Mouse (Mus musculus) CH12.LX (cell line): Measurements from ENCODE around the gene Eif2d. TPM values are rescaled to one million over a fixed set of nuclear protein-coding genes. Genes with fewer than 3 reads are reported as not detected.

Experiments used
- DNase-seq: peaks from one replicate; pipeline ENCODE4 v3.0.0-alpha.2; 2013; ENCODE audit errors: extremely low read depth
- H3K27ac ChIP-seq: 2 replicates; pipeline ENCODE4 v1.5.1; 2012; ENCODE audit warnings: low read depth, mild to moderate bottlenecking, control low read depth, moderate library complexity; ENCODE audit not compliant: insufficient read depth
- H3K27me3 ChIP-seq: replicated peaks from 2 replicates; pipeline ENCODE3; 2012; ENCODE audit warnings: inconsistent platforms
- H3K36me3 ChIP-seq, 2 experiments: replicated peaks in 1 of 2; 2 replicates each; pipeline versions ENCODE3 to v1.6.1; 2012; ENCODE audit warnings: inconsistent platforms in 1 of 2, low read length in 1 of 2, mild to moderate bottlenecking in 1 of 2, mixed read lengths in 1 of 2, moderate library complexity in 1 of 2; ENCODE audit not compliant: control insufficient read depth in 1 of 2, insufficient read depth in 1 of 2
- H3K4me1 ChIP-seq, 2 experiments: 2 replicates each; pipeline ENCODE4 v1.6.1; 2012; ENCODE audit warnings: inconsistent platforms in 1 of 2, moderate library complexity in 1 of 2; ENCODE audit not compliant: insufficient read depth in 2 of 2, control insufficient read depth in 1 of 2
- H3K4me2 ChIP-seq: 2 replicates; pipeline ENCODE4 v1.6.1; 2012; ENCODE audit warnings: low read depth, mild to moderate bottlenecking, control low read depth; ENCODE audit not compliant: poor library complexity, insufficient read depth, severe bottlenecking
- H3K4me3 ChIP-seq, 3 experiments: fragments of 150-350 bp in 1 of 3; sonication (generic) in 1 of 3; replicated peaks in 1 of 3; 2 replicates each; pipeline versions ENCODE3 to v1.5.1; 2011 to 2012; ENCODE audit warnings: low read depth in 2 of 3, low read length in 2 of 3, mild to moderate bottlenecking in 2 of 3, moderate library complexity in 2 of 3, control low read depth in 1 of 3, improper control_type of control experiment in 1 of 3, inconsistent platforms in 1 of 3, mixed read lengths in 1 of 3; ENCODE audit not compliant: poor library complexity in 1 of 3
- H3K79me2 ChIP-seq: replicated peaks from 2 replicates; pipeline ENCODE4 v1.6.1; 2012; ENCODE audit warnings: mild to moderate bottlenecking, moderate library complexity; ENCODE audit not compliant: control insufficient read depth, poor library complexity, insufficient read depth, severe bottlenecking; ENCODE audit errors: extremely low read depth
- H3K9ac ChIP-seq: 2 replicates; pipeline ENCODE4 v1.6.1; 2012; ENCODE audit warnings: low read depth, mild to moderate bottlenecking, control low read depth, moderate library complexity; ENCODE audit not compliant: insufficient read depth
- H3K9me3 ChIP-seq: replicated peaks from 2 replicates; pipeline ENCODE3; 2012; ENCODE audit warnings: low read length, inconsistent platforms, mixed read lengths
- BHLHE40 ChIP-seq: IDR thresholded peaks from 2 replicates; pipeline ENCODE4 v1.6.1; 2011; ENCODE audit warnings: mild to moderate bottlenecking, low read depth, low read length, improper control_type of control experiment
- CHD1 ChIP-seq: IDR thresholded peaks from 2 replicates; pipeline ENCODE4 v1.6.1; 2012; ENCODE audit warnings: low read depth, low read length, improper control_type of control experiment, inconsistent platforms
- E2F4 ChIP-seq: IDR thresholded peaks from 2 replicates; pipeline ENCODE4 v1.6.1; 2011; ENCODE audit warnings: low read depth, low read length, improper control_type of control experiment; ENCODE audit not compliant: insufficient replicate concordance
- EP300 ChIP-seq: IDR thresholded peaks from 2 replicates; pipeline ENCODE4 v1.6.1; 2011; ENCODE audit warnings: low read length, improper control_type of control experiment
- GABPA ChIP-seq: IDR thresholded peaks from 2 replicates; pipeline ENCODE4 v1.6.1; 2012; ENCODE audit warnings: low read depth, low read length, improper control_type of control experiment, inconsistent platforms; ENCODE audit not compliant: insufficient replicate concordance
- JUN ChIP-seq: IDR thresholded peaks from 2 replicates; pipeline ENCODE4 v1.6.1; 2011; ENCODE audit warnings: low read depth, mild to moderate bottlenecking, low read length, improper control_type of control experiment, moderate library complexity; ENCODE audit not compliant: insufficient read depth
- JUND ChIP-seq: conservative IDR thresholded peaks from 2 replicates; pipeline ENCODE4 v1.6.1; 2011; ENCODE audit warnings: low read depth, low read length, improper control_type of control experiment
- KAT2A ChIP-seq: IDR thresholded peaks from 2 replicates; pipeline ENCODE4 v1.6.1; 2012; ENCODE audit warnings: low read length, improper control_type of control experiment, inconsistent platforms; ENCODE audit not compliant: insufficient replicate concordance
- MAFK ChIP-seq: IDR thresholded peaks from 2 replicates; pipeline ENCODE4 v1.6.1; 2011; ENCODE audit warnings: low read length, improper control_type of control experiment; ENCODE audit not compliant: insufficient replicate concordance
- MAX ChIP-seq: IDR thresholded peaks from 2 replicates; pipeline ENCODE4 v1.6.1; 2011; ENCODE audit warnings: low read length, improper control_type of control experiment
- MAZ ChIP-seq: IDR thresholded peaks from 2 replicates; pipeline ENCODE4 v1.6.1; 2012; ENCODE audit warnings: low read depth, mild to moderate bottlenecking, inconsistent platforms, low read length, improper control_type of control experiment, moderate library complexity
- MEF2A ChIP-seq: IDR thresholded peaks from 2 replicates; pipeline ENCODE4 v1.6.1; 2014; ENCODE audit warnings: low read depth, mild to moderate bottlenecking, inconsistent platforms, low read length, improper control_type of control experiment, borderline replicate concordance
- MYC ChIP-seq: IDR thresholded peaks from 2 replicates; pipeline ENCODE4 v1.6.1; 2011; ENCODE audit warnings: low read depth, mild to moderate bottlenecking, improper control_type of control experiment, low read length
- NELFE ChIP-seq: IDR thresholded peaks from 2 replicates; pipeline ENCODE4 v1.6.1; 2011; ENCODE audit warnings: low read depth, low read length, improper control_type of control experiment
- PAX5 ChIP-seq: IDR thresholded peaks from 2 replicates; pipeline ENCODE4 v1.6.1; 2012; ENCODE audit warnings: low read length, inconsistent platforms, mixed read lengths
- POLR2AphosphoS2 ChIP-seq: IDR thresholded peaks from 2 replicates; pipeline ENCODE4 v1.6.1; 2011; ENCODE audit warnings: low read depth, low read length, improper control_type of control experiment
- RCOR1 ChIP-seq: conservative IDR thresholded peaks from 2 replicates; pipeline ENCODE4 v1.6.1; 2012; ENCODE audit warnings: low read depth, mild to moderate bottlenecking, inconsistent platforms, low read length, improper control_type of control experiment
- SMC3 ChIP-seq: IDR thresholded peaks from 2 replicates; pipeline ENCODE4 v1.6.1; 2011; ENCODE audit warnings: low read depth, low read length, improper control_type of control experiment
- TBP ChIP-seq: conservative IDR thresholded peaks from 2 replicates; pipeline ENCODE4 v1.6.1; 2011; ENCODE audit warnings: low read depth, low read length, improper control_type of control experiment
- TCF12 ChIP-seq: IDR thresholded peaks from 2 replicates; pipeline ENCODE4 v1.6.1; 2014; ENCODE audit warnings: low read depth, mild to moderate bottlenecking, inconsistent platforms, low read length, improper control_type of control experiment
- UBTF ChIP-seq: IDR thresholded peaks from 2 replicates; pipeline ENCODE4 v1.6.1; 2012; ENCODE audit warnings: low read depth, mild to moderate bottlenecking, inconsistent platforms, low read length, improper control_type of control experiment, moderate library complexity
- USF1 ChIP-seq: IDR thresholded peaks from 2 replicates; pipeline ENCODE4 v1.6.1; 2014; ENCODE audit warnings: low read depth, mild to moderate bottlenecking, inconsistent platforms, low read length, improper control_type of control experiment
- USF2 ChIP-seq: conservative IDR thresholded peaks from 2 replicates; pipeline ENCODE4 v1.6.1; 2011; ENCODE audit warnings: low read depth, low read length, improper control_type of control experiment
- ZKSCAN1 ChIP-seq: IDR thresholded peaks from 2 replicates; pipeline ENCODE4 v1.6.1; 2012; ENCODE audit warnings: low read depth, inconsistent platforms, low read length, improper control_type of control experiment, borderline replicate concordance
- dilution Hi-C: fragments of 300-500 bp; cut with MboI; formaldehyde crosslinking; loops from 2 replicates; pipeline ENCODE4 v1.14.3; 2020; ENCODE audit warnings: low sequenced_read_pairs; ENCODE audit not compliant: extremely low pct_unique_long_range_greater_than_20kb, extremely low pct_ligation_motif_present
- in situ Hi-C: fragments of 300-500 bp; cut with MboI; formaldehyde crosslinking; loops from 3 replicates; pipeline ENCODE4 v1.14.3; 2019; ENCODE audit warnings: low sequenced_read_pairs, low pct_ligation_motif_present, low pct_unique_long_range_greater_than_20kb, mixed read lengths
- polyA plus RNA-seq: library from polyadenylated mRNA; unstranded; fragments of >175 nt; gene quantifications from 2 replicates; pipeline ENCODE4 v1.2.1, GENCODE M21; 2012; ENCODE audit warnings: low read depth; ENCODE audit not compliant: insufficient read length
- total RNA-seq, 2 experiments: library from RNA; depleted of rRNA; stranded (reverse); fragments of 300-350 nt in 1 of 2; fragments of >200 nt in 1 of 2; gene quantifications; 2 replicates each; pipeline ENCODE4 v1.2.3; 2012 to 2014

The Eif2d gene
- total and polyA plus RNA-seq, 3 experiments, result 46.9 to 57.2 (median 53.0) TPM

GRCm38 (mm10) chr1:131208081-131208480 is 55.1 kb downstream of the Eif2d start:
- no peak overlapping the region for H3K4me3 ChIP-seq
- in situ Hi-C loops, result no loop called here

GRCm38 (mm10) chr1:131208800-131209199 is 55.8 kb downstream of the Eif2d start:
- H3K36me3 ChIP-seq, result no peaks in the 10 kb centered on the region
- no peak overlapping the region for H3K9ac ChIP-seq
- no peaks in the 10 kb centered on the region for H3K9me3 ChIP-seq
- peaks cover 2% of the 10 kb centered on the region for H3K27me3 ChIP-seq
- no peak overlapping the region for H3K4me3 ChIP-seq
- H3K4me1 ChIP-seq, result peaks cover 13 to 16% of the 10 kb centered on the region in 2 experiments
- no peak overlapping the region for H3K27ac ChIP-seq
- H3K4me2 ChIP-seq, result no peak overlapping the region
- no peaks in the 10 kb centered on the region for H3K79me2 ChIP-seq
- dilution Hi-C loops, result no loop called here
- in situ Hi-C loops, result no loop called here
- TF ChIP-seq USF1 (no peak), MAZ (no peak), CHD1 (no peak), POLR2AphosphoS2 (no peak), EP300 (no peak), SMC3 (no peak), RCOR1 (no peak), MEF2A (no peak), JUND (no peak), E2F4 (no peak), NELFE (no peak), JUN (no peak), TCF12 (no peak)
- DNase-seq, result no peak

More at GRCm38 (mm10) chr1:131208081-131208480, 55.1 kb downstream of the Eif2d start:
- H3K4me2 ChIP-seq, result no peak overlapping the region
- H3K36me3 ChIP-seq, result no peaks in the 10 kb centered on the region
- no peaks in the 10 kb centered on the region for H3K79me2 ChIP-seq
- H3K4me1 ChIP-seq, result peaks cover 18 to 23% of the 10 kb centered on the region in 2 experiments
- dilution Hi-C loops, result no loop called here
- H3K27ac ChIP-seq, result no peak overlapping the region
- H3K9ac ChIP-seq, result no peak overlapping the region
- H3K27me3 ChIP-seq, result peaks cover under 1% of the 10 kb centered on the region
- no peak for TF ChIP-seq TBP
- no peak for TF ChIP-seq MYC
- no peak for TF ChIP-seq USF2
- TF ChIP-seq POLR2AphosphoS2, result no peak
- no peak for TF ChIP-seq JUND
- no peak for TF ChIP-seq PAX5
- TF ChIP-seq KAT2A, result no peak
- no peak for TF ChIP-seq UBTF
- TF ChIP-seq TCF12, result no peak
- no peak for TF ChIP-seq GABPA
- TF ChIP-seq BHLHE40, result no peak
- TF ChIP-seq MAX, result no peak
- TF ChIP-seq ZKSCAN1, result no peak
- no peak for TF ChIP-seq MAFK
- no peak for DNase-seq
- no peaks in the 10 kb centered on the region for H3K9me3 ChIP-seq
